Mouse (Mus musculus): ENCODE measurements around the gene Wdr45.

DNA sequence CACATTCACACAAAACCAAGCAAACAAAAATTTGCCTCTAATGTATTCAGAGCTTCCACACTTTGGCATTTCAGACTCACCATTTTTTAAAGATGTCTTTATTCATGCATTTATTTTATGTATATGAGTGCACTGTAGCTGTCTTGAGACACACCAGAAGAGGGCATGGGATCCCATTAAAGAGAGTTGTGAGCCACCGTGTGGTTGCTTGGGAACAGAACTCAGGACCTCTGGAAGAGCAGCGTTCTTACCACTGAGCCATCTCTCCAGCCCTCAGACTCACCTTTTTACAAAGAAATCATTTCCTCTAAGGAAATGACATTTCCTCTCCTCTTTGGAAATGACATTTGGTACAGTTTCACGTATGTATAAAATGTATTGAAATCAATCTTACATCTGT lies 35.1 kb upstream of the Wdr45 start:
- TF ChIP-seq GATA1 (IDR thresholded peaks at IDR 0.05; ENCODE audit: borderline replicate concordance, low read length) (no peak), FLI1 (IDR thresholded peaks at IDR 0.05; ENCODE audit: low read length) (no peak)
